Mouse (Mus musculus) olfactory bulb, adult 2 months (tissue): ENCODE data around the gene Fgf4.

Source experiments
- CTCF ChIP-seq: fragments of 200-500 bp; IDR thresholded peaks from 2 replicates; pipeline ENCODE4 v1.5.1; 2012; ENCODE audit warnings: low read depth, mild to moderate bottlenecking, low read length, moderate library complexity; ENCODE audit not compliant: insufficient read depth
- POLR2A ChIP-seq: fragments of 200-500 bp; IDR thresholded peaks from 2 replicates; pipeline ENCODE4 v1.6.1; 2012; ENCODE audit warnings: mild to moderate bottlenecking, low read depth, low read length, moderate library complexity; ENCODE audit not compliant: insufficient read depth

- TF ChIP-seq POLR2A = no peak
- TF ChIP-seq CTCF = no peak
Observed at GRCm38 (mm10) chr7:144851321-144851720, 4.2 kb downstream of the Fgf4 start.
